Mouse (Mus musculus) forebrain, embryonic 15.5 days (tissue): ENCODE results near the gene Brap. TPM values are rescaled to one million over a fixed set of nuclear protein-coding genes. Genes with fewer than 3 reads are reported as not detected.
"Not testable (repeated sequence)": the region's sequence is repeated elsewhere in the genome, so short reads cannot be mapped to it uniquely, and the experiment has no call there.

Experiments
- ATAC-seq: fragments of 200-750 bp; cut with Nextera tagmentation; replicated peaks from 2 replicates; pipeline ENCODE4 v1.8.0; 2017; ENCODE audit warnings: mild to moderate bottlenecking, moderate TSS enrichment, moderate library complexity
- H3K27ac ChIP-seq: fragments of 300-500 bp; sonication (generic); replicated peaks from 2 replicates; pipeline ENCODE4 v1.5.1; 2015; ENCODE audit warnings: mild to moderate bottlenecking, inconsistent platforms
- H3K27me3 ChIP-seq: fragments of 300-500 bp; sonication (generic); 2 replicates; pipeline ENCODE4 v1.6.1; 2015; ENCODE audit warnings: inconsistent platforms
- H3K36me3 ChIP-seq: fragments of 300-500 bp; sonication (generic); 2 replicates; pipeline ENCODE4 v1.6.1; 2015; ENCODE audit warnings: mild to moderate bottlenecking, inconsistent platforms
- H3K4me1 ChIP-seq: fragments of 300-500 bp; sonication (generic); 2 replicates; pipeline ENCODE4 v1.6.1; 2015; ENCODE audit warnings: inconsistent platforms
- H3K4me2 ChIP-seq: fragments of 300-500 bp; sonication (generic); replicated peaks from 2 replicates; pipeline ENCODE4 v1.6.1; 2015; ENCODE audit warnings: mild to moderate bottlenecking, inconsistent platforms
- H3K4me3 ChIP-seq: fragments of 300-500 bp; sonication (generic); 2 replicates; pipeline ENCODE4 v1.5.1; 2015; ENCODE audit warnings: mild to moderate bottlenecking, inconsistent platforms
- H3K9ac ChIP-seq: fragments of 300-500 bp; sonication (generic); replicated peaks from 2 replicates; pipeline ENCODE4 v1.6.1; 2015; ENCODE audit warnings: mild to moderate bottlenecking, inconsistent platforms
- H3K9me3 ChIP-seq: fragments of 300-500 bp; sonication (generic); 2 replicates; pipeline ENCODE4 v1.6.1; 2016; ENCODE audit warnings: inconsistent platforms
- WGBS: fragments of 180-500 bp; shearing (Covaris S2); methylation state at CpG from one replicate; pipeline ENCODE4 v1.1.7; 2015; ENCODE audit warnings: mixed read lengths; 5-methylcytosine and 5-hydroxymethylcytosine counted together
- polyA plus RNA-seq: library from polyadenylated mRNA; unstranded; fragments of >200 nt; fragmentation: Nextera tagmentation; extraction: Ambion mirVana; gene quantifications from 2 replicates; pipeline ENCODE4 v1.2.1, GENCODE M21; 2015

The Brap gene
- polyA plus RNA-seq, 1 experiment from 2014 or later = 51.1 TPM

- ATAC-seq = no peak
- Histone ChIP-seq H3K4me2 (no peak overlapping the region), H3K4me3 (no peak overlapping the region), H3K9ac (no peak overlapping the region), H3K9me3 (no peaks in the 10 kb centered on the region), H3K36me3 (no peaks in the 10 kb centered on the region), H3K4me1 (no peaks in the 10 kb centered on the region), H3K27me3 (no peaks in the 10 kb centered on the region), H3K27ac (no peak overlapping the region)
- 90% methylated on average over 7 of the region's 7 CpGs for WGBS
Measured at GRCm38 (mm10) chr5:121649134-121649533, 11.2 kb upstream of the Brap start.

GRCm38 (mm10) chr5:121654526-121654925 is 5.8 kb upstream of the Brap start:
- no peak overlapping the region for H3K9ac ChIP-seq
- no peak for ATAC-seq
- WGBS = 87% methylated on average over 4 of the region's 4 CpGs

DNA sequence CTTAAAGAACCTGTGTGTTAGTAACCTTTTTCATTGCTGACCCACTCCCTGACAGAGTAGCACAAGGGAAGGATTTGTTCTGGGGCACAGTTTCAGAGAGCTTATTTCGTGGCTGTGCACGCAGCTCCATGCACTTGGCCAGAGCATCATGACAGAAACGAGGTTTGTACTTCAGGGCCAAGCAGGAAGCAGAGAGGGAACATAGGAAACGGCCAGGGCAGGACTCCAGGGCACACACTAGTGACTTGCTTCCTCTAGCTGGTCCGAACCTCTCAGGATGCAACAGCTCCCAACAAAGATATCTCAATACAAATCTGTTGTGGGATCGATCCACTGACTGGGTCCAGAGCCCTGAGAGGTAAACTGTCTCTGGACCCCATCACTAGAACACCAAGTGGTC is 3.5 kb upstream of the Brap start:
- not testable (repeated sequence) for H3K9me3 ChIP-seq, H3K27ac ChIP-seq, H3K27me3 ChIP-seq, H3K36me3 ChIP-seq, H3K9ac ChIP-seq, ATAC-seq, H3K4me3 ChIP-seq, H3K4me2 ChIP-seq
- H3K4me1 ChIP-seq = peaks cover 16% of the 10 kb centered on the region
- 82% methylated on average over 6 of the region's 6 CpGs for WGBS

More at GRCm38 (mm10) chr5:121654526-121654925, 5.8 kb upstream of the Brap start:
- Histone ChIP-seq H3K4me3 (no peak overlapping the region), H3K9me3 (no peaks in the 10 kb centered on the region), H3K36me3 (no peaks in the 10 kb centered on the region), H3K4me1 (peaks cover 1% of the 10 kb centered on the region), H3K27me3 (no peaks in the 10 kb centered on the region), H3K4me2 (no peak overlapping the region), H3K27ac (no peak overlapping the region)

DNA sequence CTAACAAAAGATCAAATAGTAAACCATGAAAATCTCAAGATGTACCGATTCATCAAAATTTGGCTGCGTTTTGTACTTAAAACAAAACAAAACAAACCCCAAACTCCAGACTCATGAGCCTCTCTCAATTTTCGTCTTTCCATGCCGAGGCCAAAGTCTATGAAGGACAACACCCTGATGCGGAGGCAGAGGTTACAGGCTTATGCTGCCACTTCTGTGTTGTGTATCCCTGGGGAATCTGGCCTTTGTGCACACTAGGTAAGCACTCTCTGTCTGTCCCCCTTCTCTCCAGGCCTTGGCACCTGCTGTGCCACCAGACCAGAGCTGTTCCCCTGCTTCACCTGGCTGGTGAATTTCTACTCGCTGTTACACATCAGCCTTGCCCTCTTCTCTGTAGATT is 2.7 kb upstream of the Brap start:
- not testable (repeated sequence) for H3K36me3 ChIP-seq, H3K27ac ChIP-seq, ATAC-seq, H3K4me2 ChIP-seq, H3K27me3 ChIP-seq, H3K9me3 ChIP-seq, H3K4me3 ChIP-seq, H3K9ac ChIP-seq
- H3K4me1 ChIP-seq = peaks cover 22% of the 10 kb centered on the region
- WGBS = 88% methylated on average over 6 of the region's 6 CpGs

DNA sequence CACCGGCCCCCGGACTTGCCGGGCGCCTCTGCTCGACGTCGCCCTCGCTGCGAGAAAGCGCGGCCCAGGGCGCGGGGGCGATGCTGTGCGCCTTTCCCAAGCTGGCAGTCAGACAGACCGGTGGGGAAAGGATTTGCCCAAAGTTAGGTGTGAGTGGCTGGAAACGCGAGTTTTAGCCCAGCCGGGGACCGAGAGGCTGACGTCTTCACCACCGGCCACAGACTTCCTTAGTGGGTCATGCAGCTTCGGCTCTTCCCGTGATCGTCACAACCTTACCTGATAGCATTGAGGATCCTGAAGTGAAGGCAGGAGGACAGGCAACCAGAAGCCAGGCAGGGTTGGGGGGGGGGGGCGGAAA is 513 bp downstream of the Brap start:
- 2% methylated on average over 26 of the region's 26 CpGs for WGBS
- 0 out of 2 replicates have a peak, but pooled peaks have one; percentile 21 for ATAC-seq
- no peaks in the 10 kb centered on the region for H3K9me3 ChIP-seq
- peaks cover 26% of the 10 kb centered on the region for H3K36me3 ChIP-seq
- H3K9ac ChIP-seq = peak overlapping the region; percentile 83
- H3K27me3 ChIP-seq = no peaks in the 10 kb centered on the region
- H3K4me3 ChIP-seq = peak overlapping the region; percentile 85
- peak overlapping the region; percentile 68 for H3K4me2 ChIP-seq
- peak overlapping the region; percentile 64 for H3K27ac ChIP-seq
- peaks cover 22% of the 10 kb centered on the region for H3K4me1 ChIP-seq

DNA sequence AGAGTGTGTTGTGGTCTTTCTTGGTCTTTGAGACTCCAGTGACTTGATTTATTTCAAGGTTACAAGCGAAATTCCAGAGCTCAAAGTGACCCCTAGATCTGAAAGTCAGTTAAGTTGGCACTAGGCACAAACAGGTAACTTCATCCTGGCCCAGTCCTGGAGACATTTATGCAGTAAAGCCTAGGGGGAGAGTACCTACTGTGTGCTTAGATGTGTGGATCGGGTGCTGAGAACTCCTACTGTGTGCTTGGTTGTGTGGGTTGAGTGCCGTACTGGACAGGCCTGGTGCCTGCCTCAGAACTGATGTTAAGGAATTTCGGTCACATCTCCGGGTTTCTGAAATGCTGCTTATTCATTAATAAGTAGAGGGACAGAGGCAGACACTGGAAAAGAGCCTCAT is 1.1 kb downstream of the Brap start:
- 87% methylated on average over 5 of the region's 5 CpGs for WGBS
- Histone ChIP-seq H3K4me3 (peak overlapping the region; percentile 85), H3K27ac (no peak overlapping the region), H3K4me1 (peaks cover 22% of the 10 kb centered on the region), H3K9me3 (no peaks in the 10 kb centered on the region), H3K36me3 (peaks cover 32% of the 10 kb centered on the region), H3K4me2 (peak overlapping the region; percentile 68), H3K9ac (peak overlapping the region; percentile 83), H3K27me3 (no peaks in the 10 kb centered on the region)
- ATAC-seq = no peak

DNA sequence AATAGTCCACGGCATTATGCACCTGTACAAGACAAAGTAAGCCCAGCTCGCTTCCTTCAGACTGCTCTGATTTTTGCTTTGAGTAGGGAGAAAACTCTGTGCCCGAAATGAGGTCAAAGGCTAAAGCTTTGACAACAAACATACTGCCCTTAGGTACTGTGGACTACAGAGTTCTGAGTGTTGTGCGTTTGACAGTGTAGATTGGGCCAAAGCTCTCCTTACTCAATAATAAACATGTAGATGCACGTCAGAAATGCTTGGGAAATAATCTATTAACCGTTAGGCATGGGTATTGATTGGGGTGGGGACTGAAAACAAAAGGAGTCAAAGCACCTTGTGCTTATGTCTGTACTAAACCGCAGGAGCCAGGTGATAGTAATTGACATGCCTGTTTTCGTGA is 3.1 kb downstream of the Brap start:
- H3K9me3 ChIP-seq = no peaks in the 10 kb centered on the region
- peaks cover 22% of the 10 kb centered on the region for H3K4me1 ChIP-seq
- peaks cover 44% of the 10 kb centered on the region for H3K36me3 ChIP-seq
- ATAC-seq = no peak
- no peak overlapping the region for H3K27ac ChIP-seq
- no peak overlapping the region for H3K9ac ChIP-seq
- H3K27me3 ChIP-seq = no peaks in the 10 kb centered on the region
- no peak overlapping the region for H3K4me2 ChIP-seq
- H3K4me3 ChIP-seq = no peak overlapping the region
- WGBS = 90% methylated on average over 8 of the region's 8 CpGs

GRCm38 (mm10) chr5:121664078-121664477 is 3.7 kb downstream of the Brap start:
- WGBS = 86% methylated on average over 6 of the region's 6 CpGs
- H3K4me3 ChIP-seq = no peak overlapping the region
- H3K4me2 ChIP-seq = no peak overlapping the region
- peaks cover 45% of the 10 kb centered on the region for H3K36me3 ChIP-seq
- no peaks in the 10 kb centered on the region for H3K27me3 ChIP-seq
- no peaks in the 10 kb centered on the region for H3K9me3 ChIP-seq
- peaks cover 22% of the 10 kb centered on the region for H3K4me1 ChIP-seq
- H3K9ac ChIP-seq = no peak overlapping the region
- no peak overlapping the region for H3K27ac ChIP-seq
- ATAC-seq = no peak

- Histone ChIP-seq H3K27ac (no peak overlapping the region), H3K27me3 (no peaks in the 10 kb centered on the region), H3K9me3 (no peaks in the 10 kb centered on the region), H3K9ac (no peak overlapping the region), H3K4me1 (peaks cover 16% of the 10 kb centered on the region), H3K36me3 (peaks cover 49% of the 10 kb centered on the region), H3K4me2 (no peak overlapping the region), H3K4me3 (no peak overlapping the region)
- 96% methylated on average over 9 of the region's 9 CpGs for WGBS
- ATAC-seq = no peak
Measured at GRCm38 (mm10) chr5:121664971-121665370, 4.6 kb downstream of the Brap start.

GRCm38 (mm10) chr5:121667067-121667466 is 6.7 kb downstream of the Brap start:
- no peaks in the 10 kb centered on the region for H3K27me3 ChIP-seq
- no peak for ATAC-seq
- WGBS = 95% methylated on average over 4 of the region's 4 CpGs
- no peak overlapping the region for H3K27ac ChIP-seq
- H3K4me1 ChIP-seq = peaks cover 4% of the 10 kb centered on the region; the same call in 1 of the 2 replicates
- peaks cover 50% of the 10 kb centered on the region for H3K36me3 ChIP-seq
- H3K4me3 ChIP-seq = no peak overlapping the region
- no peak overlapping the region for H3K9ac ChIP-seq
- H3K4me2 ChIP-seq = no peak overlapping the region
- no peaks in the 10 kb centered on the region for H3K9me3 ChIP-seq

DNA sequence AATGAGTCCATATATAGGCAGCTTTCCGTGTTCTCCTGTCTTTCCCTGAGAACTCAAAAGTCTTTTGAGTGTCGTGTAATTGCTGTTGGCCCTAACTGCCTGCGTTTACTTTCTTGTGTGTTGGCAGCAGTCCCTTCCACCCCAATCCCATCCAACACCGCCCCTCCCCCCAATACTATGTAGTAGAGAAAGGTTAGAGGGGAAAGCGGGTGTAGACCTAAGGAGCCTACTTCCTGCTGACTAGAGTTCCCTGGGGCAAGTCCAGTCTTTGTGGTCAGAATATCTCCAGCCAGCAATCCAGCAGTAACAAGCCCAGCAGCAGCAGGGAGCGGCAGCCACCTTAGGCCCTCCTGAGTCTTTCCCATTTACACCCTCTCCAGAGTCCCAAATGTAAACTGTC is 8.0 kb downstream of the Brap start:
- no peaks in the 10 kb centered on the region for H3K4me1 ChIP-seq
- peaks cover 57% of the 10 kb centered on the region for H3K36me3 ChIP-seq
- WGBS = 65% methylated on average over 6 of the region's 6 CpGs
- H3K9ac ChIP-seq = no peak overlapping the region
- no peaks in the 10 kb centered on the region for H3K9me3 ChIP-seq
- no peak overlapping the region for H3K27ac ChIP-seq
- H3K4me2 ChIP-seq = no peak overlapping the region
- H3K27me3 ChIP-seq = no peaks in the 10 kb centered on the region
- H3K4me3 ChIP-seq = no peak overlapping the region
- ATAC-seq = no peak

- Histone ChIP-seq H3K36me3 (peaks cover 51% of the 10 kb centered on the region), H3K9me3 (no peaks in the 10 kb centered on the region), H3K27me3 (no peaks in the 10 kb centered on the region), H3K4me2 (no peak overlapping the region), H3K4me3 (no peak overlapping the region), H3K9ac (no peak overlapping the region), H3K4me1 (no peaks in the 10 kb centered on the region), H3K27ac (no peak overlapping the region)
- no peak for ATAC-seq
- WGBS = 82% methylated on average over 3 of the region's 3 CpGs
Measured at GRCm38 (mm10) chr5:121670412-121670811, 10.0 kb downstream of the Brap start.

- no peak overlapping the region for H3K4me2 ChIP-seq
- ATAC-seq = no peak
- H3K4me1 ChIP-seq = no peaks in the 10 kb centered on the region
- peaks cover 94% of the 10 kb centered on the region for H3K36me3 ChIP-seq
- H3K27ac ChIP-seq = no peak overlapping the region
- no peak overlapping the region for H3K9ac ChIP-seq
- no peak overlapping the region for H3K4me3 ChIP-seq
- H3K27me3 ChIP-seq = no peaks in the 10 kb centered on the region
- WGBS = 91% methylated on average over 2 of the region's 2 CpGs
- no peaks in the 10 kb centered on the region for H3K9me3 ChIP-seq
Measured at GRCm38 (mm10) chr5:121682250-121682649, 21.9 kb downstream of the Brap start.
